Mouse (Mus musculus): Measurements from ENCODE around the gene Gm9732. TPM values are rescaled to one million over a fixed set of nuclear protein-coding genes. Genes with fewer than 3 reads are reported as not detected.

The Gm9732 gene
- not detected in 2 replicates for polyA plus RNA-seq (2012; rRNA removed)

DNA sequence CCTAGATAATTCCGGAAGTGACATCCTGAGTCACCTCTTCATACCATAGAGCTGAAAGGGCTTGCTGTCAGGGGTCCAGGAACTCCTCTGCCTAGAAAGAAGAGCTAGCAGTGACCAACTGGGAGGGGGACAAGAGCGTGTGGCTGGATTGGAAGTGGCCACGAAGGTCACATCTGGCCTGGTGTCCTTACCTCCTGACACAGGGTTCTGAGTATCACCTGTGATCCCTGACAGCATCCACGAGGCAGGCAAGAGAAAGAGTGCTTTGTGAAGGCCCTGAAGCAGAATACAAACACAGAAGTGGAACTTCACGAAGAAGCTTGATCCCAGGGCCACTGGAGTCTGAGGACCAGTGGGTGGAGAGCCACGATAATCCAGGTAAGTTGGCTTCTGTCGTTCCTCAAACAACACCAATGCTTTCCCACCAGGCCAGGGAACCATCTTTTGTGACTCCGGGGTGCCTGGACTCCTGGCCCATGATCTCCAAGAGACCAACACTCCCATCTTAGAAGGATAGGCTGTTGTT lies at the start of gene Gm9732:
Gene Gm9732 (plus strand): TSS at position 51 of the 526 bp plus-strand sequence.

DNA sequence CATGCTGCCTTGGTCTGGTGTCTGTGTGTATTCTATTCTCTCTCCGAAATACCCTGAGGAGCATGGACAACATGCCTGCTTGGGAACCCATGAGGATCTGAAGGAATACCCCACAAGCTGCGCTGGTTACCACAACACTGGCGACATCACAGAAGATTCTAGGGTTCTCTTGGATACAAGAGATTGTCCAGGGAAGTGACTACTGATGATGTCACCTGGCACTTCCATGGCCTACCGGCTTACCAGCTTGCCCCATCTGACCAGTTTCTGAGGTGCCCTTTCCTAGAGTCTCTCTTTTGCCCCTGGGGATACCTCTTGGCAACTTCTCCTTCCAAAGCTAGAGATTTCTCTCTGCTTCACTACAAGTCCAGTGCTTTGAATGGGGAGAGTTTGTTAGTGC lies 39.6 kb upstream of the Gm9732 start, which contains the start of gene Gm8122:
Gene Gm8122 (minus strand): TSS at position 101 of the 400 bp plus-strand sequence.

DNA sequence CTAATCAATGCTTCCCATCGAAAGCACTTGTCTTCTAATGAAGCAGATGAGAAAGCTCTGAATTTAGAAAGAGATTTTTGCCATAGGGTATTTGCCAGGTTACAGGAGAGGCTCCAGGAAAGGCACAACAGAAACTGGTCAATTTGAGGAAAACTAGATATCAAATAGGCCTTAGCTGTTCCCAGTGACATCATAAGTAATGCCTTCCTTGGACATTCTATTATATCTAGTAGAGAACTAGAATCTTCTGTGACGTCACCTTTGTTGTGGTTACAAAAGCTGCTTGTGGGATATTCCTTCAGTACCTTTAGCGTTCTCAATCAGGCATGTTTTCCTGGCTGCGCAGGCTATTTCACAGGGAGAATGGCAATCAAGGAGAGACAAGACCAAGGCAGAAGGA lies 16.5 kb upstream of the Gm9732 start, which contains the start of gene Gm8126:
Gene Gm8126 (plus strand): TSS at position 301 of the 400 bp plus-strand sequence.

DNA sequence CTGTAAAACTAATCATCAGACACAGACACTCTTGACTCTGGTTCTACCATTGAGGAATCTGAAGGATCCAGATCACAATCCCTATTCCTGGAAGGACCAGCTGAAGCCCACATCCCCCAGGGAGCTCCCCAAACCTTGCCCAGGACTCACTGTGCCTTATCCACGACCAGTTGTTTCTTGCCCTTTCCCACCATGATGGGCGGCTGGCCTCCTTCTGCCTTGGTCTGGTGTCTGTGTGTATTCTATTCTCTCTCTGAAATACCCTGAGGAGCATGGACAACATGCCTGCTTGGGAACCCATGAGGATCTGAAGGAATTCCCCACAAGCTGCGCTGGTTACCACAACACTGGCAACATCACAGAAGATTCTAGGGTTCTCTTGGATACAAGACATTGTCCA lies 18.7 kb downstream of the Gm9732 start, which contains the start of gene Gm8127:
Gene Gm8127 (minus strand): TSS at position 330 of the 400 bp plus-strand sequence.

DNA sequence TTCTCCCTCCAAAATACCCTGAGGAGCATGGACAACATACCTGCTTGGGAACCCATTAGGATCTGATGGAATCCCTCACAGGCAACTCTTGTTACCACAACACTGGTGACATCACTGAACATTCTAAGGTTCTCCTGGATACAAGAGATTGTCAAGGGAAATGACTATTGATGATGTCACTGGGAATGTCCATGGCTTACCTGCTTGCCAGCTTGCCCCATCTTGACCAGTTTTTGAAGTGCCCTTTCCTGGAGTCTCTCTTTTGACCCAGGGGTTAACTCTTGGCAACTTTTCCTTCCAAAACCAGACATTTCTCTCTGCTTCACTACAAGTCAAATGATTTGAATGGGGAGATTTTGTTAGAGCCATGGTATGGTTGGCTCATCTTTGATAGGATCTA lies 72.9 kb downstream of the Gm9732 start, which contains the start of gene 1700001F09Rik:
Gene 1700001F09Rik (minus strand): TSS at position 101 of the 400 bp plus-strand sequence.

Other genes with a start within 250 kb of the Gm9732 start
- gene Gm8094, start 198.4 kb upstream of the Gm9732 start, polyA plus RNA-seq (2012; rRNA removed): not detected in 2 replicates
- 0.04 TPM in 1 of 2 replicates, not detected in the other for gene Gm8104, start 174.4 kb upstream of the Gm9732 start, polyA plus RNA-seq (2012; rRNA removed)
- gene Gm7233, start 95.2 kb upstream of the Gm9732 start, polyA plus RNA-seq (2012; rRNA removed): 0.05 and 0.11 TPM in 2 replicates
- not detected in 2 replicates for gene Gm8122, start 39.7 kb upstream of the Gm9732 start, polyA plus RNA-seq (2012; rRNA removed)
- gene Gm8126, start 16.4 kb upstream of the Gm9732 start, polyA plus RNA-seq (2012; rRNA removed): not detected in 2 replicates
- not detected in 2 replicates for gene Gm8127, start 18.8 kb downstream of the Gm9732 start, polyA plus RNA-seq (2012; rRNA removed)
- gene 1700001F09Rik, start 72.8 kb downstream of the Gm9732 start, polyA plus RNA-seq (2012; rRNA removed): not detected in 2 replicates
- not detected in 2 replicates for gene Gm8138, start 141.3 kb downstream of the Gm9732 start, polyA plus RNA-seq (2012; rRNA removed)